Mouse (Mus musculus): ENCODE measurements around the gene Klf2. TPM values are rescaled to one million over a fixed set of nuclear protein-coding genes. Genes with fewer than 3 reads are reported as not detected.

The Klf2 gene
- polyA plus RNA-seq, 1 experiment from 2014 or later = 15.2 TPM

GRCm38 (mm10) chr8:72295679-72296078, 23.2 kb upstream of the Klf2 start:
- H3K9ac ChIP-seq = no peak overlapping the region

GRCm38 (mm10) chr8:72296561-72296960, 22.3 kb upstream of the Klf2 start:
- ATAC-seq (ENCODE audit: insufficient read depth) (no peak), DNase-seq (no peak)
- H3K4me1 ChIP-seq (ENCODE audit: insufficient read depth) = no peaks in the 10 kb centered on the region
- no peak overlapping the region for H3K4me3 ChIP-seq (ENCODE audit: low read depth, low read length)
- H3K36me3 ChIP-seq (ENCODE audit: insufficient read depth) = no peaks in the 10 kb centered on the region
- no peaks in the 10 kb centered on the region for H3K9me3 ChIP-seq (ENCODE audit: low read depth, low read length)
- no peak overlapping the region for H3K4me2 ChIP-seq
- WGBS = 93% methylated on average over 8 of the region's 8 CpGs
- no peak for TF ChIP-seq CTCF (IDR thresholded peaks at IDR 0.05; ENCODE audit: low read depth)
- no peak overlapping the region for H3K9ac ChIP-seq
- no peaks in the 10 kb centered on the region for H3K27me3 ChIP-seq (ENCODE audit: insufficient read depth, low read length)
- H3K27ac ChIP-seq (ENCODE audit: low read depth) = no peak overlapping the region

More at GRCm38 (mm10) chr8:72295679-72296078, 23.2 kb upstream of the Klf2 start:
- Histone ChIP-seq H3K27ac (ENCODE audit: low read depth) (peak overlapping the region; percentile 84), H3K27me3 (ENCODE audit: insufficient read depth, low read length) (no peaks in the 10 kb centered on the region), H3K4me3 (ENCODE audit: low read depth, low read length) (no peak overlapping the region), H3K4me1 (ENCODE audit: insufficient read depth) (no peaks in the 10 kb centered on the region), H3K4me2 (peak overlapping the region; percentile 18; the same call in 1 of the 2 replicates), H3K9me3 (ENCODE audit: low read depth, low read length) (no peaks in the 10 kb centered on the region), H3K36me3 (ENCODE audit: insufficient read depth) (no peaks in the 10 kb centered on the region)
- ATAC-seq (ENCODE audit: insufficient read depth) (peak; percentile 94), DNase-seq (peak; percentile 79)
- TF ChIP-seq CTCF (IDR thresholded peaks at IDR 0.05; ENCODE audit: low read depth) = no peak
- WGBS = 29% methylated on average over 8 of the region's 8 CpGs

DNA sequence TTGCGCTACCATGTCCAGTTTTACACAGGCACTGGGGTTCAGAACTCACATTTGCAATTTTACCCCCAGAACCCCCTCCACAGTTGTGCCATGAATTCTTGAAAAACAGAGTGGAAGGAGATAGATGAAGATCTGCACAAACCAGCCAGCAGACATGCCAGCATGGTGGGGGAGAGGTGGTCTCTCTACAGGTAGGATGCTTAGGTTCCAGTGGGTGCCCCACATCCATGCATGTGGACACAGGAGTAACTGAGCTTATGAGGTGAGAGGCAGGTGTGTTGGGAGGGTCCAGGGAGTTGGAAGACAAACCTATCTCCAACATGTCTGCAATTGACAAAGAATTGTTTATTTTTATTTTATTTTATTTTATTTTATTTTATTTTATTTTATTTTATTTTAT, 19.9 kb upstream of the Klf2 start:
- no peak overlapping the region for H3K9ac ChIP-seq
- ATAC-seq (ENCODE audit: insufficient read depth) (no peak), DNase-seq (no peak)
- H3K27me3 ChIP-seq (ENCODE audit: insufficient read depth, low read length) = no peaks in the 10 kb centered on the region
- 71% methylated on average over 1 of the region's 1 CpGs for WGBS
- no peaks in the 10 kb centered on the region for H3K9me3 ChIP-seq (ENCODE audit: low read depth, low read length)
- H3K27ac ChIP-seq (ENCODE audit: low read depth) = no peak overlapping the region
- H3K4me1 ChIP-seq (ENCODE audit: insufficient read depth) = no peaks in the 10 kb centered on the region
- no peak overlapping the region for H3K4me3 ChIP-seq (ENCODE audit: low read depth, low read length)
- no peak overlapping the region for H3K4me2 ChIP-seq
- no peaks in the 10 kb centered on the region for H3K36me3 ChIP-seq (ENCODE audit: insufficient read depth)
- no peak for TF ChIP-seq CTCF (IDR thresholded peaks at IDR 0.05; ENCODE audit: low read depth)

- Histone ChIP-seq H3K4me1 (ENCODE audit: insufficient read depth) (no peaks in the 10 kb centered on the region), H3K4me2 (no peak overlapping the region), H3K36me3 (ENCODE audit: insufficient read depth) (no peaks in the 10 kb centered on the region), H3K9ac (no peak overlapping the region), H3K9me3 (ENCODE audit: low read depth, low read length) (no peaks in the 10 kb centered on the region), H3K27me3 (ENCODE audit: insufficient read depth, low read length) (no peaks in the 10 kb centered on the region), H3K27ac (ENCODE audit: low read depth) (no peak overlapping the region), H3K4me3 (ENCODE audit: low read depth, low read length) (no peak overlapping the region)
- 70% methylated on average over 9 of the region's 9 CpGs for WGBS
- ATAC-seq (ENCODE audit: insufficient read depth) = no peak
- TF ChIP-seq CTCF (IDR thresholded peaks at IDR 0.05; ENCODE audit: low read depth) = no peak
- peak; percentile 9 for DNase-seq
Measured at GRCm38 (mm10) chr8:72300654-72301400, 18.0 kb upstream of the Klf2 start.

- Histone ChIP-seq H3K27me3 (ENCODE audit: insufficient read depth, low read length) (no peaks in the 10 kb centered on the region), H3K9me3 (ENCODE audit: low read depth, low read length) (no peaks in the 10 kb centered on the region), H3K9ac (no peak overlapping the region), H3K36me3 (ENCODE audit: insufficient read depth) (no peaks in the 10 kb centered on the region), H3K27ac (ENCODE audit: low read depth) (no peak overlapping the region), H3K4me3 (ENCODE audit: low read depth, low read length) (no peak overlapping the region), H3K4me2 (no peak overlapping the region), H3K4me1 (ENCODE audit: insufficient read depth) (no peaks in the 10 kb centered on the region)
- DNase-seq (no peak), ATAC-seq (ENCODE audit: insufficient read depth) (no peak)
- no peak for TF ChIP-seq CTCF (IDR thresholded peaks at IDR 0.05; ENCODE audit: low read depth)
- WGBS = 70% methylated on average over 5 of the region's 5 CpGs
Measured at GRCm38 (mm10) chr8:72301497-72301896, 17.3 kb upstream of the Klf2 start.

DNA sequence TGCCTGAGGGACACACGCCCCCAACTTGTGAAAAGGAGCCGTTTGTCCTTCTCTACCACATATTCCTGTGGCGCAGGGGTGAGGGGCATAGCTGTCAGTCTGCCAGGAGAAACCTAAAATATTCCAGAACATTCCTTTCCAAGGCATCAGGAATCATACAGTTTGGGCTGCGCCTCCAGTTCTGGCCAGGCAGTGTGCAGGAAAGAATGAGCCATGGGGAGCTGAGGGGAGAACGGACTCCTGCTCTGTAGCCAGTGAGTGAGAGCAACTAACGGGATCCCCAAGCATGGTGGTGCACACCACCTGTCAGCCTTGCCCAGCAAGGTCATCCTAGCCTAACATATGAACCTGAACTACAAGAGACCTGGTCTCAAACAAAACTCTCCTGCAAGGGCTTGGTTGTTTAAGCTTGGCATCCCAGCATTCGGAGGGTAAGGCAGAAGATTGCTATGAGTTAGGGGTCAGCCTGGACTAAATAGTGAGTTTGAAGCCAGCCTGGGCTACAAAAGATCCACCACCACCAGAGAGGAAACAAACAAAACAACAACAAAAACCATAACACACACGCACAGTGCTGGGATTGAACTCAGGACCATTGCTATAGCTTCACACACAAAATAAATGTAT, 15.7 kb upstream of the Klf2 start:
- 61% methylated on average over 8 of the region's 8 CpGs for WGBS
- TF ChIP-seq CTCF (IDR thresholded peaks at IDR 0.05; ENCODE audit: low read depth) = no peak
- ATAC-seq (ENCODE audit: insufficient read depth) = peak; percentile 30; the same call in 1 of the 2 replicates
- H3K4me2 ChIP-seq = no peak overlapping the region
- no peak overlapping the region for H3K9ac ChIP-seq
- H3K36me3 ChIP-seq (ENCODE audit: insufficient read depth) = no peaks in the 10 kb centered on the region
- H3K27ac ChIP-seq (ENCODE audit: low read depth) = no peak overlapping the region
- H3K27me3 ChIP-seq (ENCODE audit: insufficient read depth, low read length) = no peaks in the 10 kb centered on the region
- H3K4me1 ChIP-seq (ENCODE audit: insufficient read depth) = no peaks in the 10 kb centered on the region
- H3K4me3 ChIP-seq (ENCODE audit: low read depth, low read length) = no peak overlapping the region
- no peaks in the 10 kb centered on the region for H3K9me3 ChIP-seq (ENCODE audit: low read depth, low read length)
- peak; percentile 3 for DNase-seq

DNA sequence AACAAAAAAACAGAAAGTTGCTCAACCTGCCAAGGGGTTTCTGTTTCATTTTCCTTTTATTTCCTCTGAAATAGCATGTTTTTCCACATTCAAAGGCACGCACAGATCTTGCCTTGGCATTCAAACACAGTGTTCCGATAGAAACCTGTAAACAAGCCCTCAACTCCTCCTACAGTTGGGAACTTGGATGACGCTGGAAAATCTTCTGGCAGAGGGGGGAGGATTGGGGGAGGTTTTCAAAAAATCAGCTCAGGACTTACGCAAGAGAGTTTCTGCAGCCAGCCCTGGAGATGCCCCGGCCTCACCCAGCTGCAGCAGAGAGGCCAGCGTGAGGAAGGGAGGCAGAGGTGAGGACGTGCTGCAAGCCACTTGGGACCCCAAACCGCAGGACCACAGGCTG, 15.2 kb upstream of the Klf2 start:
- 34% methylated on average over 8 of the region's 8 CpGs for WGBS
- ATAC-seq (ENCODE audit: insufficient read depth) (peak; percentile 84), DNase-seq (peak; percentile 76)
- Histone ChIP-seq H3K27me3 (ENCODE audit: insufficient read depth, low read length) (no peaks in the 10 kb centered on the region), H3K27ac (ENCODE audit: low read depth) (no peak overlapping the region), H3K9me3 (ENCODE audit: low read depth, low read length) (no peaks in the 10 kb centered on the region), H3K36me3 (ENCODE audit: insufficient read depth) (no peaks in the 10 kb centered on the region), H3K9ac (no peak overlapping the region), H3K4me2 (no peak overlapping the region), H3K4me1 (ENCODE audit: insufficient read depth) (no peaks in the 10 kb centered on the region), H3K4me3 (ENCODE audit: low read depth, low read length) (no peak overlapping the region)
- no peak for TF ChIP-seq CTCF (IDR thresholded peaks at IDR 0.05; ENCODE audit: low read depth)
